Mouse (Mus musculus) cerebellum, postnatal 10 days (tissue): ENCODE results near the gene Dclk1.
"Not testable (repeated sequence)": the region's sequence is repeated elsewhere in the genome, so short reads cannot be mapped to it uniquely, and the experiment has no call there.

ENCODE experiments used
- DNase-seq, 2 experiments: peaks; one replicate each; pipeline ENCODE4 v3.0.0; 2021; ENCODE audit warnings: mixed read lengths in 2 of 2

Dclk1 gene

DNA sequence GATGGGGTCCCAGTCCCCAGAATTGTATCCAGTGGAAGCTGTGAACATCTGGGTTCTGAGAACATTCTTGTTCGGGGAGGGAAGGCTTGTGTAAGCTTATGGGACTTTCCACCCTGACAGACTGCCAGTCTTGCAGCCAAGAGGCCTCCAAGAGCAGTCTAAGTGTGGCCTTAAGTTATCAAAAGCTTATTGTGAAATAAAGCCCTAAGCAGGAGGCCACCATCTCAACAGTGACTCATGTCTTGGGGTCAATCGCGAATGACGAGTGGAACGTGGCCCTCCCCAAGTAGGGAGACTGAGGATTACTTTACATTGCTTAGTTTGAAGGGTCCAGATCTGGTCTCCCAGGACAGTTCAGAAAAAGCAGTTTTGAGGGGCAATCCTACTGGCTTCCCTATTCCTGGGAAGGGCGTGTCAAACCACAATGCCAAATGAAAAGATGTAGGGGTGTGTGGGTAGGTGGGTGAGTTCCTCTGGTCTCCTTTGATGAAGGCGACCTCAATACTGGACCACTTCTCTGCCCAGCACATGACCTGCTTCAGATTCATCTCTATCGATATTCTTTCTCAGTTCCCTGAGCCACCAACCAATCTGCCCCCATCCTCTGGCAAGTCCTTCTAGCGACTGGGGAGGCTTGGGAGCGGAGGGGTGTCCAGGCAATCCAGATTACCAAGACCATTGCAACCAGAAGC lies at the start of gene Dclk1:
TSS of gene Dclk1 (plus strand) at position 635 of the 692 bp plus-strand sequence.
- no peak for DNase-seq

DNA sequence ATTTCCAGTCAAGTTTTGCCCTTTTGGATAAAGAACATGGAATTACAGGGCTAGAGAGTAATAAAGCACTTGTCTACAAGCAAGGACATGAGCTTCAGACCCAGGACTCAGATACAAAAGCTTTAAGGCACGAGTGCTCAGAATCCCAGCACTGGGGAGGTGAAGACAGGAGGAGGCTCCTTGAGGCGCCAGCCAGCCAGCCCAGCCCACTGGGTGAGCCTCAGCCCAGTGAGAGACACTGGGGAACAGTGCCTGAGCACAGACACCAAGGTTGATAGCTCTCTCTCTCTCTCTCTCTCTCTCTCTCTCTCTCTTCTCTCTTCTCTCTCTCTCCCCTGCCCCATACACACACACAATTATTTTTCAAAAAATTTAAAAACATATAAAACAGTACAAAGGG lies 48.8 kb upstream of the Dclk1 start:
- DNase-seq, result no peak

DNA sequence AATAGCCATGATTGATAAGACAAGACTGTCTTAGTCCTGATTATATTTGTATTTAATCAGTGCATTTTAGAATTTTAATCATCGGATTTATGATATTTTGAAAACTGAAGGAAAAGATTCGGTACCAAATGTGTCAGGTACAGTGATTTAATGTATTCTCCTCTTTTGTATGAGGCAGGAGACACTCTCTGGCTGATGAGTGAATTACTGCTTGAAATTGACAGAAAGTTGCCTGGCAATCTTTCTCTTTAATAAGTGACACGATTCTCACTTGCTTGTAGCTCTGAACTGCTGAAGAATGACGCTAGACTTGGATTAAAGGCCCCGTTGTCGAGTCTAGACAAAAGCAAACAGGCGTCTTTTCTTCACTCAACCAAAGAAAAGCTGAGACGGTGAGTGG lies 47.4 kb upstream of the Dclk1 start:
- DNase-seq, result no peak

DNA sequence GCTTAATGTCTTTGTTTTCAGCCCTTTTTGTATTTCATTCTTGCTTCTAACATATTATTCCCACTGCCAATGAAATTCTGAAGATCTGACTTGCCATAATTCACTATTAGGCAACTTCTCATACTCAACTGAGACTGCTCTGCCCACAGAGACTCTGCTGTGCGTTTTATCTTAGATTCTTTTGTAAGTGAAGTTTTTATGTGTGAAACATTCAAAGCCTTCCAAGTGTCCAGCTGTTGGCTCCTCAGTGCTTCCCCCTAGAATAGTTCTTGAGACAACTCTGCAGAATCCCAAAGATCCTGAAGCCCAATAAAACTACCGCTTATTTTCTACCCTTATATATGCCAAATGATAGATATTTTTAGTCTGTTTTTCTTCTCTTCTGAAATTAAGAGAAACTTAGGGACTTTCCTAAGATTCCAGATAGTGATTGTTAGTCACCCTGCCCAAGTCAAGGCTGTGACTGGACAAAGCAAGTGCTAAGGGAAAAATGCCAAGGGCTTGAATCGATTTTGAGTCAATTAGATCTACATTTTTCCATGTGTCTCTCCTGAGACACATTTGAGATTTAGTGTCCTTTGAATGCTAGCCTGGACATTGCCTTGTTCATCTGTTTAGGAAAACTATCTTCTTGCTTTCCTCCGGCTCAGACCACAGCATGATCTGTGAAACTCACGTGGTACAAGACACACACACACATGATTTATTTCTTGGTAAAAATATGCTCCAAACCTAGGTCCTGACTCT lies 46.4 kb upstream of the Dclk1 start:
- DNase-seq, result no peak

DNA sequence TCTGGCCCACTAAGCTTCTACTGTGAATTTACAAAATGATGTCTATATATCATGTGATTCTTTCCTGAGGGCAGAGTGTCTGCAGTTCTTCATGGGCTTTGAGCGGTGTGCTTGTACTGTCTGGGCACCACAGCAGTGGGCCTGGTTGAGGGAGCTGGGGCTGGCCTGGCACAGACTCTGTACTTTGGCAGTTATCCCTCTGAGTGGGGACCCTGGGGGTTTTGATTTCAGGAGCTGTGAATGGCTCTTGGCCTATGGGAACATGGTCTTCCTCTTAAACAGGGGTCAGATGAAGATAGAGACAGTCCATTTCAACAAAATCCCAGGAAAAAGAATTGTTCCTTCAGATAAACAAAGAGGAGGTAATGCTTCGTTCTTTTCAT lies 45.8 kb upstream of the Dclk1 start:
- DNase-seq, result peak; percentile 46 to 68

DNA sequence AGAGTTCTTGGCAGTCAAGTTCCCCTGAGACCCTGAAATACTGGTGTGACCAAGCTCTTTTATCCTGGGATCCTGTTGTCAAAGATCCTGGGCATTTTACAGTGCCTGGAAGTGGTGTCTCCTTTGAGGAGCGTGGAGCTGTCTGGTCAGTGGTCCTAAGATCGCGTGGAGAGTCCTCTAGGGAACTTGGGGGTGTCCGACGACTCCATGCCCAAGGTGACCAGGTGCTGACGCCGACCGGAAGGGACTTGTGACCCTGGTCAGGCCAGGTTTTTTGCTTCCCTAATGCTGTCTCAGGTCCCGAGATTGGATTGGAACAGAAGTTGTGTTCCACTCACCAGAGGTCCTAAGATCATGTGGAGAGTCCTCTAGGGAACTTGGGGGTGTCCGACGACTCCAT lies 38.5 kb upstream of the Dclk1 start:
- not testable (repeated sequence) for DNase-seq

DNA sequence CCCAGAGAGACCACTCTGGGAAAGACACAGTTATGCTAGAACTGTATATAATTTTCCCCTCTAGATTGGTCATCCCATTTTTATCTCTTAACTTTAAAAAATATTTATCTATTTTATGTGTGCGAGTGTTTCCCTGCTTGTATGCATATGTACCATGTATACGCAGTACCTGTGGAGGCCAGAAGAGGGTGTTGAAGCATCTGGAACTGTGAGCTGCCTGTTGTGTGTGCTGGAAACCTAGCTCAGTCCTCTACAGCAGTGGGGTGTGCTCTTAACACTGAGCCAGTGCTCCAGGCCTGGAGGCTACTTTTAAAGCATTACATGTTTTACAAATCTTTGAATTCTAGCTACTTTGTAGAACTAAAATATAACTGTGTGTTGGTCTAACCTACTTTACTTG lies 35.8 kb upstream of the Dclk1 start:
- no peak for DNase-seq

DNA sequence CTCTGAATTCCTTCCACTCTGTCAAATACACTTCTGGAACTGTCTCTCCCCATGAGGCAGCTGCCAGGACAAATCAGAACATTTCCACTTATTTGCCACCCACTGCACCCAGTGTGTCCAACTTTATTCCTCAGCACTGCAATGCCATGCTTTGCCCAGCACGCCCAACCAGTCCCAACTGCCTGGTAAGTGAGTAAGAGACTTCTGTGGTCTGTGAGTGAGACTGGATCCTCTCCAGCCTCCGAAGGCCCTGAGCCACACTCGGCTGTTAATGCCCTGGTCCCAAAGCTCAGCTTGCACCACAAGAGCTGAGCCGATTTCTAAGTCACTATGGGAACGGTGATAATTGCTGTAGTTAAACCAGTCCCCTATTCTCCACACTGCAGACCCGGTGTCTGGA lies 34.5 kb upstream of the Dclk1 start:
- DNase-seq, result peak; percentile 17 to 28

DNA sequence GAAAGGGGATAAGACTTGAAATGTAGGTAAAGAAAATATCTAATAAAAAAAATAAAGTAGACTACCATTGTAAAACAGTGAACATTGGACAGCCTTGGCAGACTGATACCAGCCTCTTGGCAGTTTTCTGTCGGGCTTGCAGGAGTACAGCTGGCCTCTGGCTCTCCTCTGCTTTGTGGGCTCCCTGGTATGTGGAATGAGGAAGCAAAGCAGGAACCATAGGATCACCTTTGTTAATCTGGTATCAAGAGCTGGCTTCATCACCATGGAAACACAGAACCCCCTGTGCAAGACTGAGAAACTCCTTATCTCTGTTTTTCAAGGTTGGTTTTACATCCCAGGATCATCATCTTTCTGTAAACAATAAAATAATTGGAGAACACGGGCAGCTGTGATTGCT lies 29.9 kb upstream of the Dclk1 start:
- DNase-seq, result no peak

DNA sequence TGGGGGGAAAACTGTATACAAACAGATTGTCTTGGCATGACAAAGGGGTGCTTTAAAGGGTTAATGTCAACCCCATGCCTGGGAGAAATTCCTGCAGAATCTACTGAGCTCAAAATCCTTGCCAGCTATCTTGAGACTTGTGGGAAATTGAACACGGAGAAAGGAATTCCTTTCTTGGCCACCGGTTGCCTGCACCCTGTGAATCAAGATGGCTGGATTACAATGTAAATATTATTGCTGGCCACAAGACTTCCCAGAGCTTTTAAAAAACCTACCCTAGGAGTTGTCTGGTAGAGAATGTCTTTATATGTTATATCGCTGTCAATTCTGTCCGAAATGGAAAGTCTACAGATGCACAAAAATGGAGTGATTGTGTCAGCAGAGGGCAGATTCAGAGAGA lies 28.4 kb upstream of the Dclk1 start:
- no peak for DNase-seq

DNA sequence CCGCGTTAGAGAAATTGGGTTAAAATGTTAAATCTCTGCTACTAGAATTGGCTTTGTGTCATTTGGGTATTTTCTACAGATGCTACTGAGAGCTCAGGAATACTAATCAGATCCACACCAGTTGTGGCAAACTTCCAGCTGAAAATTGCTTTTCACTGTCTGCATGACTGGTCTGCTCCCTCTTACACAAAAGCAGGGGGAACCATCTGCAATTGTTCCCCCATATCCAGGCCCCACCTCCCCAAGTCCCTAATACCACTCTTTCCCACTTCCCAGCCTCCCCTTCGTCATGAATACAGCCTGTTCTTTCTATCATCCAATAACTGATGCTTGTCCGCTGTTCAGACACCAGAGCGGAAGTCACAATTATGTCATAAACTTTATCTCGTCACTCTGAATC lies 27.8 kb upstream of the Dclk1 start:
- DNase-seq, result peak; percentile 27 to 38

DNA sequence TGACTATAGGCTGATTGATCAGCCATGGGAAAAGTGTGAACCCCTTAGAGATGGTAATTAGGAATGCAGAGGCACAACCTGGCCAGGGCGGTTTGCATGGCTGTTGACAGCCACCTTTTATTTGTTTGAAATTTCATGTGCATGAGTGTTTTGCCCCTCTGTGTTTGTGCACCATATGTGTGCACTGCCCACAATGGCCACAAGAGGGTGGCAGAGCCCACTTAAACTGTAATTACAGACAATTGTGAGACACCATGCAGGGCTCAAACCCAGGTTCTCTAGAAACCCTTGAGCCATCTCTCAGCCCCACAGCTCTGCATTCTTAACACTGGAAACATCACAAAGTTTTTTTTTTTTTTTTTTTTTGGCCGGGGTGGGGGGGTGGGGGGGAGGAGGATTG lies 19.7 kb upstream of the Dclk1 start:
- DNase-seq, result no peak

DNA sequence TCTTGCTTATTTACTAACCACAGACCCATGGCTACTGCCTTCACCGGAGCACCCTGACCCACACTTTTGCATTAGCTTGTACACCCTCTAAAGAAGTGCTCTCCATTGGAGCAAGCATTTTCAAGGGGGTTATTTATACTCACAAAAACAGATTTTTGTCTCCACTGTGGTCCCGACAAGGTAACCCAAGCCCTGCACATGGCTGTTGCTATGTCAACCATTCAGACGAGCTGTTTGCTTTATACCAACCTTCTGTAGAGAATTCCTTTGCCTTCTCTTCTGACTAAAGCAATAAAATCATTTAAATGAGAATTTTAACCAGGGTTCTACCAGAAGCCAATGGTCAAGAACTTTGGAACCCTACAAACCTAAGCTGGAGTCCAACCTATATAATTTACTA lies 18.3 kb upstream of the Dclk1 start:
- DNase-seq, result no peak

DNA sequence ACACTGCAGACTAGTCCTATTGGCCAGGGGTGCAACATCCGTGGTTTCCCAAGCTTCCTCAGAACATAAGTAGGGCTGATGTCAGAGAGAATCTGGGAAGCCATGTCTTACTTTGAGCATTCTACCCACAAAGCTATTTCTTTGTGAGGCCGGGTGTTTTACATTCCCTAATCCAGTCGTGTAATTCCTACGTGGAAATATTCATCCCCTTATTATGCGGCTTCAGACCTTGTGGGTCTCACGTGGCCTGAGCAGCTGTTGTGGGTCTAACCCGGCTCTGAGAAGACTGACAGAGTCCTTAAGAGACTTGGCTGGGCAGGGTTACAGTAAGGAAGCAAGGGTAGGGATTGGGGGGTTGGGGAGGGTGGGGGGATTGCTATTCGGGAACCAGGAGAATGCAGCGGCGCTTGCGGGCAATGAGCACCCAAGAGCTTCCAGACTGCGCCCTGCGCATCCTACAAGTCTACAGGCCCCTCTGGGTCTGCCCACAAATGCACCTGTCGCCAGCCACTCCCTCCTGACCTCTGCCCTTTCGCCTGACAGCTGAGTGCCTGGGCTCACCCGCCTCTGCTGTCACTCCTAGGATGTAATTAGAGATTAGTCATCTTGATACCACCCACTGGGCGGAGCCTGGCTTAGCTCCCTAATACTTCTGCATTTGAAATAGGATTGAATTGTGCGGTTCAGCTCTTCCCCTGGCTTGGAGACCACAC lies 15.5 kb upstream of the Dclk1 start:
- peak; percentile 49 to 61 for DNase-seq

DNA sequence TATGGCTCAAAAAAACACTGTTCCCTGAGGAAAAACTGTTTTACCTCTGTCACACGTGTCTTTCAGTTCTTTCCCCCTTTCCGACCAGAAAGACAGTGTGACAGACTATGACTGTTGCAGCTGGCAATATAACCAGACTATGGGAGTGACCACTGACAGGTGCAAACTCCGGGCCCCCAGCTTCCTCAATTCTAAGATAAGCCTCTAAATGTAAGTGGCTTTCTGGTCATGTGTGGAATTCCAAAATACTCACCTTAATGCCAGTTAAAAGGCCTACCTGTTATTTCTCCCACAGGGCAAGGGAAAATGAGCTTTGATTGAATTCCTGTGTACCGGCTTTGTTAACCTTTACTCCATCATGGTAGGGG lies 15.0 kb upstream of the Dclk1 start:
- DNase-seq, result no peak

DNA sequence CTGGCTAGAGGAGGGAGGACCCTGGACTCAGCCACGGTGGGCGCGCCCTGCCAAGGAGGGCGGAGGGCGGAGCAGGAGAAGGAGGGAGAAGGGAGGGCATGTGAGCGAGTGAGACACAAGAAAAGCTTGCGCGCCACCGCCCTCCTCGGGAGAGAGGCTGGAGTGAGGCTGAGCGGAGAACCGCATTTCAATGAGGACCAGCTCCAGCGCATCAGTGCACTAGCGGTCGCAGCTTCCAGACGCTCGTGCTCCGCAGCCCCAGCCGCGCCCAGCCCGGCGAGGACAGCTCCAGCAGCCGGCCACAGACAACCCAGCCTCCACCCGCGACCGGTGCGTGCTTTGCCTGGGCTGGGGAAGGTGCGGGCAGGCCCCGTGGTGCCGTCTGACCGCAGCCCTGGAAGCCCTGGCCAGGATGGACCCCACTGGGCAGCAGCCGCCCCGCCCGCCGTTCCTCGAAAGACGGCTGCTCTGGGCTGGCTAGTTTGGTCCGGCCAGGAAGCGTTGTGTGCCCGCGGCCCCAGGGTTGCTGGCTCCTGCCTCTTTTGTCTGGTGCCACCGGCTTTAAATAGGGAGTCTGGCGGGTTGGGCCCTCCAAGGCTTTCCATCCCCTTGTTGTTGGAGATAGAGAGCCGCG lies 375 bp downstream of the Dclk1 start:
- DNase-seq, result peak; percentile 91 to 95

DNA sequence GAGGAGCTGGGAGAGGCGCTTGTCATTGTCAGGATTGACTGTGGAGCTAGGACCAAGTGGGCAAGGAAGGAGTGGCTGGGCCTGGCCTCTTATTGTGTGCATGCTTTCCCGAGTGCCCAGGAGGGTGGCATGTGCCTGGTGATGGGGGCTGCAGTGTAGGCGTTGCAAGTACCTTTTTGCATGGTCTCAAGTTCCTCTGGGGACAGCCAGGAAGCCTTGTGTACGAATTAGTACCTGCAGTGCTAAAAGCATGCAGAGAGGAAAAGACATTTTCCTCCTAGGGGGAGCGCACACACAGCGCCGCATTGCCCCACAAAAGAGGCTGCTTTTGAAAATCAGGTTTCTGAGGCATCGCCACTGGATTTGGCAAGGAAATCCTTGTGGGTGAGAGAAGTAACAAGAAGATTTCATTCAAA lies 900 bp downstream of the Dclk1 start:
- peak; percentile 48 to 53 for DNase-seq

DNA sequence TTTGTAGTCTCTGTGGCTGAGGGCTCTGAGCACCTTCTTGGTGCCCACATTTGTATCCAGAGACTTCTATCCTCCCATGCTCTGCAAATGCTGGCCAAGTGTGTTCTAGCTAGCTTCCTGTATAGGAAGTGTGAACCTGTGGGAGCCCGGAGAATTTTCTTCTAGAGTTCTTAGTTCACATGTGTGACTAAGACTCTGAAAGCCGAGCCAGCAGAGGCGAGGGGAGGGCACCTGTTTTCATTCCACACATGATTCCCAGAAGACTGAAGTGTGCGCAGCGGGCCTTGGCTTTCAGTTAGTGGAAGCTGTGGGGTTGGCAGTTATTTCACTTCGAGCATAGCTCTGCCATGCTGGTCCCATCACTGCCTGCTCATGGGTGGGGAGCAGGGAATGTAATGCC lies 1.9 kb downstream of the Dclk1 start:
- peak; percentile 54 to 72 for DNase-seq

DNA sequence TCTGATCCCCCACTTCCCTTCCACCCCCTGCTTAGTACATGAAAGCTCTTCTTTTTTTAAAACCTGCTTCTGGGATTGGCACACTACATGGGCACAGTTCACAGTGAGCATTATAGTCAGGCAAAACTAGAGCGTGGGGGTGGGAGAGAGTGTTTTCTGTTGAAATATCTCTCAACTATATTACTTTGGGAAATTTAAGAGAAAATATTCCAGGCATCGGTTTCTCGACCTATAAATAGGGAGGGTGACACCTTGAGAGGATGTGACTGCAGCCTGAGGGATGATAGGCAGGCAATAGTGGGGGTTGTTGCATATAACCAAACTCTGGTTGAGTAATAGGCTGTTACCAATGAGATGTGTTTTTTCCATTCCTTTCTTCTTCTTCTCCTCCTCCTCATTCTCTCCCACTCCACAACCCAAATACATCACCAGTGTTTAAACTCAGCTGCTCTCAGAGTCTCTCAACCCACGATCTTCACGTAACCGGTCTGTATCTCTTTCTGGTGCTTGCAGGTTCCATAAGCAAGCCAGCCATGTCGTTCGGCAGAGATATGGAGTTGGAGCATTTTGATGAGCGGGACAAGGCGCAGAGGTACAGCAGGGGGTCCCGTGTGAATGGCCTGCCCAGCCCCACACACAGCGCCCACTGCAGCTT lies 4.6 kb downstream of the Dclk1 start:
- DNase-seq, result peak in 1 of 2 experiments; percentile 14

DNA sequence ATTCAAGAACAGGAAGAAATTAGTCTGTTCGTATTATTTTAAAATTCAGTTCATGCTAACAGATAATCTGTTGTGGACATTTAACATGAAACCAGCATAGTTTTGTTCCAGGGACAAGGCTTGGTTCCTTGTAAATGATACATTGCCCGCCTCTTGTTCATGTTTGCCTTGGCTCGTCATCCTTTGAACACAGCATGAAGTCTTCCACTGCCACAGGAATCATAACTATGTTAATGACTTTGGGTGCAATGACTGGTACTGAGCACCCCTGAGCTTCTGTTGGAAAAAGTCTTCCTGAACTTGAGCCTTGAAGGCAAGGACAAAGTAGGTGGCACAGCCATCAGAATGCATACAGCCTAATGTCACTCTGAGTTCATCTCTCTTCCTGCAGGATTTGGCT lies 5.9 kb downstream of the Dclk1 start:
- no peak for DNase-seq

DNA sequence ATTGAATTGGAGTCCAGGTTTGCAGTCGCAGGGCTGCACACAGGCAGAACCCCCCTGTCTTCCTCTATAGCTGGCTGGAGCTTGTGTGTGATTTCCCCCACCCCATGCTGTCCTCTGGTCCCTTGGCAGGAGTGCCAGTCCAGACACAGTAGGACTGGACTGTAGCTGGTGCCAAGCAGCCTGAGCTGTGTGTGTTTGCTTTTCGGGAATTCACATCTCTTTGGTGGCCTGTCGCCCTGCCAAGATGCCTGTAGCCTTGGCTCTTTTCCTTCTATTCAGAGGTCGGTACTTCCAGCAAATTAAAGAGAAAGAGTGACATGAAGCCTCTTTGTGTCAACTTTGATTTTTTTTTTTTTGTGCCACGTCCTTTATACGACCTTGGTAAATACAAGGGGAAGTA lies 6.3 kb downstream of the Dclk1 start:
- DNase-seq, result peak; percentile 89 to 94

DNA sequence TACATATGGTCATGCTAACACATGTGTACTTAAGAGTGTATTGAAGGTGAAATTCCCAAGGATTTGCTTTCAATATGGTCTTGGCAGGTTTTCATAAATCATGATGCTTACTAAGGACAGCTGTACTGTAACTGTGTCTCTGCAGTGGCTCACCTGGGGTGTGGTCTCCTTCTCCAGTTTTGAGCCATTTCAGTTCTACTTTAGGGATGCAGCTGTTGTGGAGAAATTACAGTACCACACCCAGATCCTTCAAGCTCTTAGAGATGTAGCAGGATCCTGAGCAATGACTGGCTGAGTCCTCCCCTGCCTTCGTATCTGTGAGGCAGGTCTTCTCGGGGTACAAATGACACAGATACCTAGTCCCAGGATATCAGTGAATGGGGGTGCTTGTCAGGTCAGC lies 8.5 kb downstream of the Dclk1 start:
- no peak for DNase-seq

DNA sequence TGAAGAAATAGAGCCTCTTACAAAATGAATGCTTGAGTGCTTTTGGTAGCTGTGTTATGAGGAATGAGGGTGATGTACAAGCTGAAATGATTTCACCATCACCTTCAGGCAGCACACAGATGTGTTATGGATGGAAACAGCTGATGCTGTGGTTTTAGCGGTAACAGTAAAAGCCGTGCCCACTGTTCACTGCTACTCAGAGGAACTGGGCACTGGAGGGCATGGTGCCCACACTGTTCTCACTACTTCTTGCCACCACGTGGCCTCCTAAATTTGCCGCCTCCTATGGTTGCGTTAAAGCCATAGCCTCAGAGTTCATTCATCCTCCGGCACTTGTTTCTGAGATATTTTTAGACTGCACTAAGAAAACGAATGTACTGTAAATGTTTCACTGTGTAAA lies 18.0 kb downstream of the Dclk1 start:
- no peak for DNase-seq
